Mouse (Mus musculus) lung, postnatal 0 days (tissue): ENCODE results near the gene Spsb2.

ENCODE experiments used
- CTCF ChIP-seq: IDR thresholded peaks from 2 replicates; pipeline ENCODE4 v1.5.1; 2016; ENCODE audit warnings: antibody characterized with exemption, mild to moderate bottlenecking
- EP300 ChIP-seq: IDR thresholded peaks from 2 replicates; pipeline ENCODE4 v1.6.1; 2016; ENCODE audit warnings: antibody characterized with exemption, mild to moderate bottlenecking, control low read depth

- no peak for TF ChIP-seq CTCF
- TF ChIP-seq EP300, result no peak
Measured at GRCm38 (mm10) chr6:124831649-124832048, 23.2 kb downstream of the Spsb2 start.
